Mouse (Mus musculus) limb, embryonic 10.5 days (tissue): ENCODE measurements at regions not wholly inside any gene's neighbourhood (a gene's known extent, or its start where the extent isn't known, plus 50 kb on each side); places are given as distances from the start of the nearest gene placed in this dataset.
"Not testable (repeated sequence)": the region's sequence is repeated elsewhere in the genome, so short reads cannot be mapped to it uniquely, and the experiment has no call there.

Experiments
- DNase-seq: peaks from one replicate; pipeline ENCODE4 v3.0.0-alpha.2; 2017; ENCODE audit warnings: low spot score
- H3K27ac ChIP-seq: fragments of 300-500 bp; sonication (generic); 2 replicates; pipeline ENCODE4 v1.5.1; 2016; ENCODE audit warnings: mild to moderate bottlenecking
- H3K27me3 ChIP-seq: fragments of 300-500 bp; sonication (generic); 2 replicates; pipeline ENCODE4 v1.6.1; 2016; ENCODE audit warnings: low read depth, mild to moderate bottlenecking; ENCODE audit not compliant: poor library complexity, severe bottlenecking
- H3K36me3 ChIP-seq: fragments of 300-500 bp; sonication (generic); 2 replicates; pipeline ENCODE4 v1.6.1; 2016; ENCODE audit warnings: mild to moderate bottlenecking, moderate library complexity
- H3K4me1 ChIP-seq: fragments of 300-500 bp; sonication (generic); 2 replicates; pipeline ENCODE4 v1.6.1; 2016
- H3K4me3 ChIP-seq: fragments of 300-500 bp; sonication (generic); 2 replicates; pipeline ENCODE4 v1.5.1; 2016; ENCODE audit warnings: mild to moderate bottlenecking, moderate library complexity
- H3K9me3 ChIP-seq: fragments of 300-500 bp; sonication (generic); replicated peaks from 2 replicates; pipeline ENCODE4 v1.6.1; 2016; ENCODE audit warnings: mild to moderate bottlenecking
- WGBS: fragments of 180-500 bp; shearing (Covaris S2); methylation state at CpG from one replicate; pipeline ENCODE4 v1.1.7; 2016; 5-methylcytosine and 5-hydroxymethylcytosine counted together

DNA sequence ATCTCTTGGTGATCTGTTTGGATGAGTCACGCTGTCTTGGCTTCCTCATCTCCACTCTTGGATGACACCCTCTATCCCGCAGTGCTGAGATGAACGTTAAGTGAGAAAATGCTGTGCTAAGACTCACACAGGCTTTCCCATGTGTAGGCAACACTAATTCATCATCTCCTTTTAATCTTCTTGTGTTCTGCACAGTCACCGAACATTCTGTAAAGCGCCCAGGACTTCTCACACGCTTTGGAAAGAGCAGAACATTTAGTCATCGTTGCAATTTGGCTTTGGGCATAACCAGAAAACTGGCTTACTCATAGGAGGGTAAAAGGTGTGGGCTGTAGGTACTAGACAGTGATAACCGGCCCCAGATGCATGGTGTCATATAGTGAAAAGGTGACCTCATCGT is 94.9 kb downstream of the Plppr4 start:
- Histone ChIP-seq H3K4me1 (peaks cover 3% of the 10 kb centered on the region; the same call in 1 of the 2 replicates), H3K9me3 (no peaks in the 10 kb centered on the region), H3K36me3 (no peaks in the 10 kb centered on the region), H3K27me3 (no peaks in the 10 kb centered on the region), H3K27ac (no peak overlapping the region), H3K4me3 (no peak overlapping the region)
- no peak for DNase-seq
- 94% methylated on average over 9 of the region's 9 CpGs for WGBS

DNA sequence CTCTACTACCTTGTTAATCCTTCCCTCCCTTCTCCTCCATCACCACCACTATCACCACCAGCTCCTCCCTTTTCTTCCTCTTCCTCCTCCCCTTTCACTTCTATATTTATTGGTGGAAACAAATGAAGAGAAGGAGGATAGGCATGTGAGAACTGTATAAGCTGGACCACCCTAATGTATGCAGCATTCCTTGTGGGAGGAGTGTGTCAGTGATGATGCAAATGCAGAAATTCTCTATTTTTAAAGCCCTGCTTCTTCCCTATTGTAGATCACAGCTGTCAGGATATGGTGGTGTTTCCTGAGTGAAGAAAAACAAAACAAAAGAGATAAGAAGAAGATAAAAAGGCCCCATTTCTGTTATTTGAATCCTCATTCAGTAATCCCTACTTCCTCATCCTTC is 112.8 kb downstream of the Plppr4 start:
- H3K27ac ChIP-seq: no peak overlapping the region
- DNase-seq: no peak
- H3K4me1 ChIP-seq: no peaks in the 10 kb centered on the region
- no peak overlapping the region for H3K4me3 ChIP-seq
- no peaks in the 10 kb centered on the region for H3K27me3 ChIP-seq
- no peaks in the 10 kb centered on the region for H3K36me3 ChIP-seq
- H3K9me3 ChIP-seq: no peaks in the 10 kb centered on the region; the same call in 1 of the 2 replicates

DNA sequence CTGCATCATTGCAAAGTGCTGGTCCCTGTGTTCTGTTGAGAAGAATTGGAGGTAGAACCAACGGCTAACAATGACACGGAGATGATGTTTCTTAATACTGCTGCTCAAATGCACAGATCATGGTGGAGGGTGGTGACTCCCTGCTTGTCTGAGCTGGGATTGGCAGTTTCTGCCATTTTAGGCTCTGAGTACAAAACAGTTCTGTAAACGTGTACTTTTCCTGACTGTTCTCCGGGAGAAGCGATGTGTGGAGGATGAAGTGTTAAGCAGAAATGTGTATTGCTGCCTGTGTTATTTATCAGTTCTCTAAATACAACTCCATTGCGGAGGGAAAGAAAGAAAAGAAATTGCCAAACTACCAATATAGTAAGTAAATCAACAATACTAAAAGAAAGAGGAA is 118.9 kb downstream of the Plppr4 start:
- Histone ChIP-seq H3K27me3 (no peaks in the 10 kb centered on the region), H3K36me3 (no peaks in the 10 kb centered on the region), H3K4me3 (no peak overlapping the region), H3K27ac (no peak overlapping the region), H3K9me3 (no peaks in the 10 kb centered on the region), H3K4me1 (no peaks in the 10 kb centered on the region)
- WGBS: 94% methylated on average over 6 of the region's 6 CpGs
- DNase-seq: no peak

DNA sequence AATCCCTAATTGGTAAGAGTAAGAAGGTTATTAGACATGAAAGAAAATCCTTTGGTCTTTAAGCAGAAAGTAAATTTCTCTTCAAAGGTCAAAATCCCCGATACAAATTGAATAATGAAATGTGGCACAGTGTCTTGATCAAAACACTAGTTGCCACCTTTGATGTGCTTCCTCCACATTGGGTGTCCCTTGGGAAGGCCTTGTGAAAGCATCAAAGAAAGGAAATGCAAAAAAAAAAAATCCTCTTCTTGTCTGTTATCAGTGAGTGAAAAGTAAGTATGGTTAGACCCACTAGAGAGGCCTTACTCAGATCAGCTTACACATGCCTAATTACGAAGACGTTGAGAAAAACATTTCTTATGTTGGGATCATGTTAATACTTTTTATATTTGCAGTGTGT is 134.1 kb downstream of the Plppr4 start:
- no peak for DNase-seq
- Histone ChIP-seq H3K27ac (no peak overlapping the region), H3K4me1 (no peaks in the 10 kb centered on the region), H3K4me3 (no peak overlapping the region), H3K9me3 (no peaks in the 10 kb centered on the region), H3K36me3 (no peaks in the 10 kb centered on the region), H3K27me3 (no peaks in the 10 kb centered on the region)
- WGBS: 92% methylated on average over 3 of the region's 3 CpGs

DNA sequence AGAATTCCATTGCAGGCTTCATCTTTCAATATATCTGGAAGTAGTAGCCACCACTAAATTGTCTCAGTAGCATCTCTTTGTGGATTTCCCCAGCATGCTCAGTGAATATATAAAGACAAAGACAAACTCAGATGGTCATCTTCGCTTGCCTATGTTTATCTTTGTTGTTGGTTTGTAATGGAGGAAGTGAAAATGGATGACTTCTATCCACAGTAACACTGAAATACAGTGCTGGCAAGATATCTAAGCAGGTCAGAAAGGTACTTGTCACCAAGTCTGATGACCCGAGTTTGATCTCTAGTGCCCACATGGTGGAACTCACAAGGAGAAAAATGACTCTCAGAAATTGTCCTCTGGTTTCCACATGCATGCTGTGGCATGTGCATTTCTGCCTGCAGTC is 135.6 kb downstream of the Plppr4 start:
- no peaks in the 10 kb centered on the region for H3K36me3 ChIP-seq
- no peaks in the 10 kb centered on the region for H3K27me3 ChIP-seq
- no peaks in the 10 kb centered on the region for H3K9me3 ChIP-seq
- no peak overlapping the region for H3K4me3 ChIP-seq
- H3K4me1 ChIP-seq: no peaks in the 10 kb centered on the region
- no peak overlapping the region for H3K27ac ChIP-seq
- DNase-seq: no peak
- WGBS: 88% methylated on average over 2 of the region's 2 CpGs

DNA sequence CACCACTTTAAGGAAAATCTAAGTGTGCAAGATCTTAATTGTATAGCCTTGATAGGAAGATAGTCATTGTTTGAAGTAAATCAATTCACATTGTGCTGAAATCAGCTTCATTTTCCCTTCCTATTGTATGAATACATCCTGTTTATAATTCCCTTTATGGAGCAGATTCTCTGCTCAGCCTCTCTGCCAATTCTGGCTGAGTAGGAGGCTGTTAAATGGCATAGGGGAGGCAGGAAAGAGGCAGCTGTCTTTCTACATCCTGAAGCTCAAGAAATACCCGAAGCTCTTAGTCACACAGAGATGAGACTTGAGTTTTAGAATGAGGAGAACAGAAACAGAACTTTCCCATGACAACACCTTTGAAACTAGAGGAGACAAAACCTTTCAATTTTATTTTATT is 142.7 kb downstream of the Plppr4 start:
- Histone ChIP-seq H3K4me3 (no peak overlapping the region), H3K4me1 (no peaks in the 10 kb centered on the region), H3K36me3 (no peaks in the 10 kb centered on the region), H3K9me3 (no peaks in the 10 kb centered on the region), H3K27me3 (no peaks in the 10 kb centered on the region), H3K27ac (no peak overlapping the region)
- DNase-seq: no peak
- WGBS: 91% methylated on average over 1 of the region's 1 CpGs

DNA sequence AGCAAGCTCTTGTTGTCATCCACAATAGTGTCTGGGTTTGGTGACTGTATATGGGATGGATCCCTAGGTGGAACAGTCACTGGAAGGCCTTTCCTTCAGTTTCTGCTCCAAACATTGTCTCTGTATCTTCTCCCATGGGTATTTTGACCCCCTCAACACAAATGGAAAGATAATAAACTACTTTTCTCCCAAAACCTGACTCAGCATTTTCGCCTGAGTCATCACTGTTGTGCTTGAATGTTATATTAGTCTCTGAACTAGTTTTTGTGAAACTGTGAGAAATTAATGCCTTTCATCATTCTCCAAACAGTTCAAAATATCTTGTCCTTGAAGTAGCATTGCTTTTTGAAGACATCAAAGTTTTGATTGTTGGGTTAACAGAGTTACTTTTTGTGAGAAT is 168.8 kb downstream of the Plppr4 start:
- no peaks in the 10 kb centered on the region for H3K36me3 ChIP-seq
- no peaks in the 10 kb centered on the region for H3K4me1 ChIP-seq
- 87% methylated on average over 1 of the region's 1 CpGs for WGBS
- no peak overlapping the region for H3K27ac ChIP-seq
- no peak overlapping the region for H3K4me3 ChIP-seq
- H3K27me3 ChIP-seq: no peaks in the 10 kb centered on the region
- H3K9me3 ChIP-seq: no peaks in the 10 kb centered on the region
- no peak for DNase-seq

DNA sequence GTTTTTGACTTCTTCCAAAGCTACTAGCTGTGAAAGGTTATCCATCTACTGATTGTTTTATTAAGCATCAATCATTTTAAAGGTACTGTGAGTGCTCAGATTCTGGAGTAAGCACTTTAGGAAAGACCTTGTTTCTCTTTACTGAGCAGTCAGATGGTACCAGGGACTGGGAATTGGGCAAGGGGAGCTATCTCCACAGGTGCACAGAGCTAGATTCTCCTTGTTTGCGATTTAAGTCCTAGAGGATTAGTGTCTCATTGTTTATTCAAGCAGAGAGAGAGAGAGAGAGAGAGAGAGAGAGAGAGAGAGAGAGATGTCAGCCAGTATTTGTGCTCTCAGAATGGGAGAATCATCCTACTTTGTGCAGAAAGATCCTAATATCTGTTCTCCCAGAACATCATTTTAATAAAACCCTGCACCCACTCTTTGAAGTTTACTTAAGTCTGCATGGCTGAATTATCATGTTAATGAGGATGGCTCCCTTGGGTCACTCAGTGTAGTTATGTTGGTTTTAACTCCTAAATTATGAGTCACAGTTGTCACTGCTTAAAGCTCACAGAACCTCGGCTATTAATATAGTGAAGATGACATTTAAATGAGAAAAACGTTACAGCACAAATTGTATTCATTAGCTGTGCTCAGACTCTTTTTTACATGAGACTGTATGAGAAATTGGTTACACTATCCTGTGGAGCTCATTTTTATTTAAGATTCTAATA is 171.7 kb downstream of the Plppr4 start:
- H3K27me3 ChIP-seq: no peaks in the 10 kb centered on the region
- no peak for DNase-seq
- 70% methylated on average over 3 of the region's 3 CpGs for WGBS
- no peak overlapping the region for H3K4me3 ChIP-seq
- H3K4me1 ChIP-seq: no peaks in the 10 kb centered on the region
- no peak overlapping the region for H3K27ac ChIP-seq
- H3K9me3 ChIP-seq: no peaks in the 10 kb centered on the region
- no peaks in the 10 kb centered on the region for H3K36me3 ChIP-seq

DNA sequence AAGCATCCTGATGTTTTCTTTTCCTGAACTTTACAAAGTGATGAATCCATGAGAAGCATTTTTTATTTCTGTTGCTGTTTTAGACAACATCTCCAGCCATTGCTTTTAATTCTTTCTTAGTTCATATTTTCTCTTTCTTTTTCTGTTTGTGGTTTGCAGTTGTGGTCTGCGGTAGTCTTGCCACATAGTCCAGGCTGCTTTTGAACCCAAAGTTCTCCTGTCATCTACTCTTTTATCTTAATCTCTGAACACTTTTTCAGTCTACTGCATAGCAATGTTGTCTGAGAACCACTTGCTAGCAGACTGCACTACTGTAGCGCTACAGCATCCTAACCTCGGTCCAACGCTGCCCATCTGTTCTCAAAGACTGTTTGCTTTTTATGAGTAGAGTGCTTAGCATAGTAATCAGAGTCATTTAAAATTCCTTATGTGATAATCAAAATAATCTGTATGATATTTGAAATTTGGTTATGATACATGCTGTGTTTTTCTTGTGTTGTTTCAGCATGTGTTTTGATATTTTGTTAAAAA is 177.0 kb downstream of the Plppr4 start:
- H3K27me3 ChIP-seq: no peaks in the 10 kb centered on the region
- H3K27ac ChIP-seq: no peak overlapping the region
- DNase-seq: no peak
- no peaks in the 10 kb centered on the region for H3K36me3 ChIP-seq
- H3K4me3 ChIP-seq: no peak overlapping the region
- WGBS: 96% methylated on average over 4 of the region's 4 CpGs
- H3K4me1 ChIP-seq: no peaks in the 10 kb centered on the region
- H3K9me3 ChIP-seq: no peaks in the 10 kb centered on the region

DNA sequence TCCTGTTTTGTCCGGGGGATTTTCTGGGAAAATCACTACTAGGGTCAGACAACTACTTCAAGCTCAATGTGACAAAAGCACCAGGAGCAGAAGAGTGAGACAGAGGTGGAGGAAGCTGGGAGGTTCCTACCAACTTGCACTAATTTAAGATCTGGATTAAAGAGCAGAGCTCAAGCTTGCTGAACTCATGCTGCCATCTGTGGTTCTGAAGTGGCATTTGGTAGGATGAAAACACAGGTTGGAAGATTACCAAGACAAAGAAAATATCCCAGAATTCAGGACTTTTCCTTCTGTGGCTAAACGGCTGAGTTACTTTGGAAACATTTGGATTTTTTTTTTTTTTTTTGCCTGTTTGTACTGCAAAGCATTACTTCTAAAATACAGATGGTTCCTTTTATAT is 190.9 kb downstream of the Plppr4 start:
- Histone ChIP-seq H3K27me3 (no peaks in the 10 kb centered on the region), H3K4me3 (no peak overlapping the region), H3K36me3 (no peaks in the 10 kb centered on the region), H3K27ac (no peak overlapping the region), H3K9me3 (no peaks in the 10 kb centered on the region), H3K4me1 (no peaks in the 10 kb centered on the region)
- no peak for DNase-seq
- 88% methylated on average over 2 of the region's 2 CpGs for WGBS

DNA sequence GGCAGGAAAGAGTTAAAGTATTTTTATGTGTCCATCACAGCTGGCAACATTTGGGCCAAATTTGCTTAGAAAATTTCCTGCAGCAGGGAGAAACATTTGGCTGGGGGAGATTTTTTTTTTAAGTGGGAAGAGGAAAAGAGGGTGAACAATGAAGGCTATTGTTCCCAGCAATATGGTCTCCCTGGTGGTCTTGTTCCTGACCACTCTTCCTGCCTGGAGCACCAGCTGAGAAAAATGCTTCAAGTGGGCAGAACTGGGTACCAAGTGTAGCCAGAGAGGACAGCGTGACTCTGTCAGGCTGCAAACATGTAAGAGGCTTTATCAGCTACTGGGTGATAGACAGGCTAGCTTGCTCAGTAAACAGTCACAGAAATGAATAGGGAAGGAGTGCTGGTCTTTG is 194.3 kb upstream of the Palmd start:
- H3K4me3 ChIP-seq: no peak overlapping the region
- peak; percentile 30 for DNase-seq
- H3K4me1 ChIP-seq: peaks cover 12% of the 10 kb centered on the region; the same call in 1 of the 2 replicates
- H3K9me3 ChIP-seq: no peaks in the 10 kb centered on the region
- H3K36me3 ChIP-seq: no peaks in the 10 kb centered on the region
- peak overlapping the region; percentile 66; the same call in 1 of the 2 replicates for H3K27ac ChIP-seq
- 69% methylated on average over 1 of the region's 1 CpGs for WGBS
- H3K27me3 ChIP-seq: no peaks in the 10 kb centered on the region

DNA sequence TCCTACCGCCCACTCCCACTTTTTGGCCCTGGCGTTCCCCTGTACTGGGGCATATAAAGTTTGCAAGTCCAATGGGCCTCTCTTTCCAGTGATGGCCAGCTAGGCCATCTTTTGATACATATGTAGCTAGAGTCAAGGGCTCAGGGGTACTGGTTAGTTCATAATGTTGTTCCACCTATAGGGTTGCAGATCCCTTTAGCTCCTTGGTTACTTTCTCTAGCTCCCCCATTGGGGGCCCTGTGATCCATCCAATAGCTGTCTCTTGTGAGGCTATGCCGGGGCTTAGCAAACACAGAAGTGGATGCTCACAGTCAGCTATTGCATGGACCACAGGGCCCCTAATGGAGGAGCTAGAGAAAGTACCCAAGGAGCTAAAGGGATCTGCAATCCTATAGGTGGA is 191.9 kb upstream of the Palmd start:
- H3K27ac ChIP-seq, H3K36me3 ChIP-seq, H3K9me3 ChIP-seq, H3K27me3 ChIP-seq, DNase-seq, H3K4me3 ChIP-seq: not testable (repeated sequence)
- peaks cover 12% of the 10 kb centered on the region; the same call in 1 of the 2 replicates for H3K4me1 ChIP-seq
- 92% methylated on average over 3 of the region's 3 CpGs for WGBS

DNA sequence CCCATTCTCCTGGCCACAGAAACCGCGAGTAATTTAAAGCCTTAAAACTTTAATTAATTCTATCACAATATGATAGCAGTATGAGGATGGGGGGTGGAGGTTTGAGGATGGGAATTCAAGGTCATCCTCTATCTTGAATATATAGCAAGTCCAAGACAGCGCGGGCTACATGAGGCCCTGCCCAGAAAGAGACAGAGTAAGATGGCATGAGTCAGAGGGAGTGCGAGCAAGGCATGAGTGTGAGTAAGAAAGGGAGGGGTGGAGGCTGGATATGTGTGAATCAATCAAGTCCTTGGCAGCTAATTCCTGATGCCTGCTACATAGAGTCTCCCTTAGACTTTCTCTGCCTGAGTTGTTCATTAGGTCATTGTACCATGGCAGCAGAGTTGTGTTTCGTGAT is 186.5 kb upstream of the Palmd start:
- 91% methylated on average over 6 of the region's 6 CpGs for WGBS

DNA sequence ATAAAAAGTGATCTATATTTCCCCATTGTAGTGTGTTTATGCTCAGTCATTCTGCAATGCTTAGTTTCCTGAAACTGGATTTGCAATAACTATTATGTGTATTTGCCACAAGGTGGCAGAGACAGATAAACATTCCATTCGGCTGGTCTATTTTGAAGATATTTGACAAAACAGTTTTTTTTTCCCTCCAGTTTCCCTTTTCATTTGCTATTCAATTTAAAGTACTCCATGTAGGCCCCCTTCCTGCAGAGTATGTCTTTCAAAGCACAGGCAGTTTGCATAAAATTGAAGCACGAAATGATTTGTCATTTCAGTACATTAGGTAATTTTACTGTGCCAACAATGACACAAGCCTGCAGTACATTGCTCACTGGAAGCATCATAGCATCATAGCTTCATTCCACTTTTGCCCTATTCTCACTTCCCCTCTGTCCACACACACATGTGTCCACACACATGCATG is 184.3 kb upstream of the Palmd start:
- Histone ChIP-seq H3K27ac (no peak overlapping the region), H3K36me3 (no peaks in the 10 kb centered on the region), H3K4me3 (no peak overlapping the region), H3K27me3 (no peaks in the 10 kb centered on the region), H3K4me1 (no peaks in the 10 kb centered on the region), H3K9me3 (no peaks in the 10 kb centered on the region)
- DNase-seq: no peak
- WGBS: 84% methylated on average over 2 of the region's 2 CpGs

More for the DNA sequence above, 186.5 kb upstream of the Palmd start:
- no peaks in the 10 kb centered on the region for H3K27me3 ChIP-seq
- H3K4me3 ChIP-seq: no peak overlapping the region
- DNase-seq: no peak
- H3K27ac ChIP-seq: no peak overlapping the region
- no peaks in the 10 kb centered on the region for H3K36me3 ChIP-seq
- no peaks in the 10 kb centered on the region for H3K4me1 ChIP-seq
- H3K9me3 ChIP-seq: no peaks in the 10 kb centered on the region
